Mouse (Mus musculus) B cell, adult 62 days (primary cell): ENCODE measurements around the gene Vmn1r44. TPM values are rescaled to one million over a fixed set of nuclear protein-coding genes. Genes with fewer than 3 reads are reported as not detected.

Experiments used
- total RNA-seq: library from RNA; stranded (reverse); gene quantifications from 4 replicates; pipeline ENCODE4 v1.2.4, GENCODE M21; 2023

The Vmn1r44 gene
- not detected in 4 replicates for total RNA-seq

DNA sequence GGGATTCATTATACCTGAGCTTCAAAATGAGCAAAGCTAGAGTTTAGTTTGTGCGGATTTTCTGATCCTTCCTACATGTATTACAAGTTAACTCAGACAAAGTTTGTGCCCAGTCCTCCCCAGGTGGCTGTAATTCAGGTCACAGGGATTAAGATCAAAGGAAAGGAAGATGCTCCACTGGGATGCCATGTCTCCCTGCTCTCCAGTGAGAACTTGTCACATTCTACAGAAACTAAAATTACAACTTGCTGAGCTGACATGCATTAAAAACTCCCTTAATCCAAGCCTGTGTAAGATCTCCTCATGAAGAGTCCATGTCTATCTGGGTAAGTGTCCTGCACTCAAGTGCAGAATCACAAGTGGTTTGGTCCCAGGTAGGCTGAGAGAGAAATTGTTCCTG lies at the start of gene Vmn1r44:
Gene Vmn1r44 (plus strand): TSS at position 301 of the 400 bp plus-strand sequence.

DNA sequence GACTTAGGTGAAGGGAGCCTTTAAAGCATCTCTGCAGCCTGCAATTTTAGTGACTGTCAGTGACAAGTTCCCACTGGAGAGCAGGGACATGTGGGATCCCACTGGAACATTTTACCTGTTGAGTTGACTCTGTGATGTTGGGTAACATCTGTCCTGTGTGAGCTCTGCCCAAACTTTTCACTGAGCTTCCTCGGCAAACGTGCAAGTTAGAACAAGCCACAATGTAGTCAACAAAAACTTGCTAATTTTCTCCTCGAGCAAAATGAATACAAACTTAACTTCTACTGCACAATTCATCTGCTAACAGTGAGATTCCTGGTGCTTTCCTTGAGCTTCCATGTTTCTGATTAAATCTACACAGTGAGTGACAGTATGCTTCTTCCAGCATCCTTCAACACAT lies 7.1 kb upstream of the Vmn1r44 start, which contains the start of the genes Vmn1r42 and Vmn1r43:
Gene Vmn1r42 (minus strand): TSS at position 101 of the 400 bp plus-strand sequence.
Gene Vmn1r43 (minus strand): TSS at position 101 of the 400 bp plus-strand sequence.

DNA sequence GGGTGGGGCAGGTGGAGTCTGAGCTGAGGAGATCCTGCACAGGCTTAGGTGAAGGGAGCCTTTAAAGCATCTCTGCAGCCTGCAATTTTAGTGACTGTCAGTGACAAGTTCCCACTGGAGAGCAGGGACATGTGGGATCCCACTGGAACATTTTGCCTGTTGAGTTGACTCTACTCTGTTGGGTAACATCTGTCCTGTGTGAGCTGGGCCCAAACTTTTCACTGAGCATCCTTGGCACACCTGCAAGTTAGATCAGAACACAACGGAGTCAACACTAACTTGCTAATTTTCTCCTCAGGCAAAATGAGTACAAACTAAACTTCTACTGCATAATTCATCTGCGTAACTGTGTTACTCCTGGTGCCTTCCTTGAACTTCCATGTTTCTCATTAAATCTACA lies 57.0 kb downstream of the Vmn1r44 start, which contains the start of gene Vmn1r45:
Gene Vmn1r45 (minus strand): TSS at position 101 of the 400 bp plus-strand sequence.

Other genes starting within 250 kb of the Vmn1r44 start
- 4.6 to 5.7 TPM (median 5.1 TPM) in 4 replicates for gene Txnrd3, start 239.7 kb upstream of the Vmn1r44 start, total RNA-seq
- not detected in 4 replicates for gene Vmn1r40, start 176.1 kb upstream of the Vmn1r44 start, total RNA-seq
- not detected in 4 replicates for gene Vmn1r41, start 142.9 kb upstream of the Vmn1r44 start, total RNA-seq
- not detected in 4 replicates for gene Vmn1r42, start 7.2 kb upstream of the Vmn1r44 start, total RNA-seq
- 0.06 TPM in 1 of 4 replicates, not detected in the others for gene Vmn1r43, start 7.2 kb upstream of the Vmn1r44 start, total RNA-seq
- not detected in 4 replicates for gene Vmn1r45, start 56.9 kb downstream of the Vmn1r44 start, total RNA-seq
- gene Vmn1r46, start 85.7 kb downstream of the Vmn1r44 start, total RNA-seq, result not detected in 4 replicates
- not detected in 4 replicates for gene Vmn1r47, start 132.5 kb downstream of the Vmn1r44 start, total RNA-seq
- gene Vmn1r48, start 153.2 kb downstream of the Vmn1r44 start, total RNA-seq, result not detected in 4 replicates
- gene Vmn1r49, start 194.8 kb downstream of the Vmn1r44 start, total RNA-seq, result not detected in 4 replicates
- gene Vmn1r50, start 217.8 kb downstream of the Vmn1r44 start, total RNA-seq, result not detected in 4 replicates
- gene Vmn1r51, start 238.9 kb downstream of the Vmn1r44 start, total RNA-seq, result not detected in 4 replicates